Mouse (Mus musculus): ENCODE results near the gene Hist2h2ac.
"Not testable (repeated sequence)": the region's sequence is repeated elsewhere in the genome, so short reads cannot be mapped to it uniquely, and the experiment has no call there.

GRCm38 (mm10) chr3:96268776-96269378 is 48.2 kb upstream of the Hist2h2ac start:
- not testable (repeated sequence) for TF ChIP-seq CTCF (IDR thresholded peaks at IDR 0.05; ENCODE audit: control insufficient read depth, insufficient read depth, insufficient replicate concordance, low read depth, low read length); POLR2A (IDR thresholded peaks at IDR 0.05; ENCODE audit: control insufficient read depth, low read depth, low read length)
